Mouse (Mus musculus): ENCODE results near the gene Rasgef1a.

DNA sequence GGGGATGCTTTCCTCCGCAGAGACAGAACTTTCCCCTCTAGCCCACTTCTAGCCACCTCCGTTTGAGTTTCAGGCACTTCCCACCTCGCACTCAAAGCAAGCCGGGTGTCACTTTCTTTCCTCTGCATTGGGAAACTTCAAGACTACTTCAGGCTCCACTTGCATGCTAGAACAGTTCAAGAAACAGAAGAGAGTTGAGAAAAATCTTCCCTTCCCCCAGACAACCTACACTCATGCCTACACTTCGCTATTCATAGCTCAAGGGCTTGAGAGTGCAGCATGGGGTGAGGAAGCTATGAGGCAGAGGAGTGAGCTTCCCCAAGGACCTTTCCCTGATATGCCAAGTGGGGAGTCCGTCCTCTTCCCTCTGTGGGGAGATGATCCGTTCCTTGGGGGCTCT is 34.7 kb downstream of the Rasgef1a start:
- TF ChIP-seq CTCF (IDR thresholded peaks at IDR 0.05; ENCODE audit: low read depth) (no peak), EP300 (optimal IDR thresholded peaks at IDR 0.05) (no peak)
